Mouse (Mus musculus): Measurements from ENCODE around the gene Traf3. TPM values are rescaled to one million over a fixed set of nuclear protein-coding genes. Genes with fewer than 3 reads are reported as not detected.

The Traf3 gene
- polyA plus RNA-seq, 1 experiment: 43.8 TPM

GRCm38 (mm10) chr12:111155756-111156155 lies 10.4 kb upstream of the Traf3 start:
- no peak for TF ChIP-seq POLR2A (IDR thresholded peaks at IDR 0.05; ENCODE audit: borderline replicate concordance, extremely low read depth, insufficient read depth, insufficient read length, poor library complexity, severe bottlenecking)
- TF ChIP-seq CTCF (IDR thresholded peaks at IDR 0.05; ENCODE audit: borderline replicate concordance, extremely low read depth, insufficient read depth, insufficient read length): no peak
- DNase-seq (ENCODE audit: low read depth): no peak

DNA sequence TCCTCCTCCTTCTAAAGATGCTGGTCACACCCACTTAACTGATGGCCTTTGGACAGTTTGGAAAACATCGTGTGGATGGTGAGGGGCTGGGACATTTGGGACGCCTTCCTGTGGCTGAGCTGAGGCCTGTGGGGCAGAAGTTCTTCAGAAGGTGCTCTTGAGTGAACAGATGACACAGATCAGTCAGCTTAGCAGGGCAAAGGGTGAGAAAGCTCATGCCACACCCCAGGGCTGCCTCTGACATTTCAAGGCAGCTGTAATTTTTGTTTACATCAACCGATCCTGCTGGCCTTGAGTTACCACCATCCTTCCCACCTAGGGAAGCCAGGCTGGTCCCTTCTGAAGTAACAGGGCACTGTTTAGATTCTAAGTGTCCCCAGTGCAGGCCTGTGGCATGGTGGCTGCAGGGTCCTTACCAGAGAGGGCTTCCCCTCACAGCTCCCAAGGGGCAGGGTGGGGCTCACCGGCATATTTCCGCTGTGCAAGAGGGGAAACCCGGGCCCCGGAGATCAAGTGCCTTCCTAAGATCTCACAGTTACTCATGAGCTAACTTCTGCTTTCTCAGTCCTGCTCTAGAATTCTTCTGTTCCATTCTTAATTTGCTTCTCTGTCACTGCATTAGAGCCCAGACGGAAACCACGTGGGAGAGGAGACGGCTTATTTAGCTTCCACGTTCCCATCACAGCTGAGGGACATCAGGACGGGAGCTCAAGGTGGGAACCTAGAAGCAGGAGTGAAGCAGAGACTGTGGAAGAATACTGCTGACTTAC lies 6.3 kb upstream of the Traf3 start:
- no peak for TF ChIP-seq CTCF (IDR thresholded peaks at IDR 0.05; ENCODE audit: borderline replicate concordance, extremely low read depth, insufficient read depth, insufficient read length)
- TF ChIP-seq POLR2A (IDR thresholded peaks at IDR 0.05; ENCODE audit: borderline replicate concordance, extremely low read depth, insufficient read depth, insufficient read length, poor library complexity, severe bottlenecking): no peak
- no peak for DNase-seq (ENCODE audit: low read depth)

DNA sequence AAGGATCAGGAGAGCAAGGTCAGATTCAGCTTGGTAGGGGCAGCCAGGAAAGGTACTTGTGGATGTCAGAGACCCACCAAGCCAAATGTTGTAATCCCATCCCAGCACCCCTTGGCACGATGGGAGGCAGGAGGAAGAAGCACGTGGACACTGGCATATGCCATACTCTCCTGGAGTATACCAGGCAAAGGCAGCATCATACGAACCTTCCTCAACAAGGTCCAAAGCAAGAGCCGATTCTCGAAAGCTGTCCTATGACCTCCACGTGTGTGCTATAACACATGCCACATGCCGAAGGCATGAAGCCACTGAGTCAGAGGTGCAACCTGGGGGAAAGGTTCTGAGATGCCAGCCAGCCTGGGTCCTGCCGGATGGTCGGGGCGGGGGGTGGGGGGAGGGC lies 5.3 kb upstream of the Traf3 start:
- DNase-seq (ENCODE audit: low read depth): no peak
- TF ChIP-seq POLR2A (IDR thresholded peaks at IDR 0.05; ENCODE audit: borderline replicate concordance, extremely low read depth, insufficient read depth, insufficient read length, poor library complexity, severe bottlenecking) (no peak), CTCF (IDR thresholded peaks at IDR 0.05; ENCODE audit: borderline replicate concordance, extremely low read depth, insufficient read depth, insufficient read length) (no peak)

GRCm38 (mm10) chr12:111161943-111162311 lies 4.2 kb upstream of the Traf3 start:
- DNase-seq (ENCODE audit: low read depth): no peak

DNA sequence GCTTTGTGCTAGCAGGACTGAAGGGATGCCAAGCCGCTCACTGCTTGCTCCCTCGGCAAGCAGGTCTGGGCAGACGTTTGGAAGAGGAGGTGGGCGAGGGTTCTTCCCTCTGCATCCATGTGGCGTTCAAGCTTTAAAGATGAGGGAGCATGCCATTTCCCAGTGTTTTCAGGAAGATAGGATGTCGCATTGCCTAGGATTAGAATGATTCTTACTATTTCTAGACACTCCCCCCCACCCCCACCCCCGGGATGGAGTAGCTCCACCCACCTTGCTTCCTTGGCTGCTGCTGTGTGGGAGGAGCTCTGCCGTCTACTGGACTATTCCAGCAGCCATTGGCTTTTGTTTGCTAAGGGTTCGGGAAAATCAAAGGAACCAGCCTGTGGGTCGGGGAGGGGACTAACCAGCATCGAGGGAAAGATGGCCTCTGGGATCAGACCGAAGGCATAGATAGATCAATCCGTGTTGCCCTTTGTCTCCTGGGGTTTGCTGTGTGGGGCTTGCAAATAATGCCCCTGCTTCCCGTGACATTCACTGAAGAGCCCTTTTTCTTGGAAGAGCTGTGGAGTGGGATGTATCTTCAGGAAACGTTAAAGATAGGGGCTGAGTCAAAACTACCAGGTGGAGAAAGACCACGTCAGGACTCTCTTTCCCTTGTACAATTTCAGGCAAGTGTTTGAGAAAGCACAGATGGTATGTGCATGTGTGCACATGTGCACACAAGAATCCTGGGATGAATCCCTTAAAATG lies 3.7 kb upstream of the Traf3 start:
- TF ChIP-seq POLR2A (IDR thresholded peaks at IDR 0.05; ENCODE audit: borderline replicate concordance, extremely low read depth, insufficient read depth, insufficient read length, poor library complexity, severe bottlenecking) (no peak), CTCF (IDR thresholded peaks at IDR 0.05; ENCODE audit: borderline replicate concordance, extremely low read depth, insufficient read depth, insufficient read length) (no peak)
- peak; percentile 95 for DNase-seq (ENCODE audit: low read depth)

More at GRCm38 (mm10) chr12:111161943-111162311, 4.2 kb upstream of the Traf3 start:
- TF ChIP-seq CTCF (IDR thresholded peaks at IDR 0.05; ENCODE audit: borderline replicate concordance, extremely low read depth, insufficient read depth, insufficient read length): no peak
- TF ChIP-seq POLR2A (IDR thresholded peaks at IDR 0.05; ENCODE audit: borderline replicate concordance, extremely low read depth, insufficient read depth, insufficient read length, poor library complexity, severe bottlenecking): no peak

- no peak for TF ChIP-seq CTCF (IDR thresholded peaks at IDR 0.05; ENCODE audit: borderline replicate concordance, extremely low read depth, insufficient read depth, insufficient read length)
- TF ChIP-seq POLR2A (IDR thresholded peaks at IDR 0.05; ENCODE audit: borderline replicate concordance, extremely low read depth, insufficient read depth, insufficient read length, poor library complexity, severe bottlenecking): no peak
- peak; percentile 98 for DNase-seq (ENCODE audit: low read depth)
Measured at GRCm38 (mm10) chr12:111164310-111164751, 1.8 kb upstream of the Traf3 start.

- peak; percentile 53 for DNase-seq (ENCODE audit: low read depth)
Measured at GRCm38 (mm10) chr12:111165146-111165812, 891 bp upstream of the Traf3 start.

GRCm38 (mm10) chr12:111166681-111167289 lies 615 bp downstream of the Traf3 start:
- peak; percentile 41 for DNase-seq (ENCODE audit: low read depth)
- TF ChIP-seq CTCF (IDR thresholded peaks at IDR 0.05; ENCODE audit: borderline replicate concordance, extremely low read depth, insufficient read depth, insufficient read length): no peak

More at GRCm38 (mm10) chr12:111165146-111165812, 891 bp upstream of the Traf3 start:
- TF ChIP-seq CTCF (IDR thresholded peaks at IDR 0.05; ENCODE audit: borderline replicate concordance, extremely low read depth, insufficient read depth, insufficient read length): peak; percentile 30; the same call in 1 of the 2 replicates
- TF ChIP-seq POLR2A (IDR thresholded peaks at IDR 0.05; ENCODE audit: borderline replicate concordance, extremely low read depth, insufficient read depth, insufficient read length, poor library complexity, severe bottlenecking): no peak

DNA sequence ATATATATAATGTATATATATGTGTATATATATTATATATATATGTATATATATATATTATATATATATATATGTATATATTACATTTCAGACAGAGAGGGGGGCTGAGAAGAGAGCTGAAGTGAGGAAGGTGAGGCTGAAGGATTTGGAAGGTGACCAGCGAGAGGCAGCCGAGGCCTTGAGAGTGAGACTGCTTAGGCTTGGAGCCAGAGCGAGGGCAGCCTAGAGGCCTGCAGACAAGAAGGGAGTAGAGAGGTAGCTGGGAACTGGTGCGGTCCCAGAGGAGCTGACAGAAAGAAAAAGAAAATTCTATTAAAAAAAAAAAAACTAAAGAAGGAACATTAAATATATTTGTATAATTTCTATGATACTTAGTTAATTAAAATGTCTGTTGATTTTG lies 2.7 kb downstream of the Traf3 start:
- DNase-seq (ENCODE audit: low read depth): peak; percentile 47

DNA sequence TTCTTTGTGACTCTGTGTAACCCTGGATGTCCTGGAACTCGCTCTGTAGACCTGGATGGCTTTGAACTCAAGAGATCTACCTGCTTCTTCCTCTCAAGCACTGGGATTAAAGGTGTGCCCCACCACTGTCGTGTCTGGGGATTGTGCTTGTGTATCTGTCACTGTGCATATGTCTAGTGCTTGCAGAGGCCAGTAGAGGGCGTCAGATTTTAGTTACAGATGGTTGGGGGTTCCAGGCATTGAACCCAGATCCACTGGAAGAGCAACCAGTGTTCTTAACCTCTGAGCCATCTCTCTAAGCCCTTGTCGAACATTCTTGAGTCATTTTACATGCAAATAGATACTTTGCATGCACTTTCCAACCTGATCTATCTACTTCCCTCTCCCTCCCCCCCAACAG lies 12.6 kb downstream of the Traf3 start:
- no peak for DNase-seq (ENCODE audit: low read depth)
- no peak for TF ChIP-seq POLR2A (IDR thresholded peaks at IDR 0.05; ENCODE audit: borderline replicate concordance, extremely low read depth, insufficient read depth, insufficient read length, poor library complexity, severe bottlenecking)
- no peak for TF ChIP-seq CTCF (IDR thresholded peaks at IDR 0.05; ENCODE audit: borderline replicate concordance, extremely low read depth, insufficient read depth, insufficient read length)

More for the DNA sequence above, 2.7 kb downstream of the Traf3 start:
- no peak for TF ChIP-seq POLR2A (IDR thresholded peaks at IDR 0.05; ENCODE audit: borderline replicate concordance, extremely low read depth, insufficient read depth, insufficient read length, poor library complexity, severe bottlenecking)
- no peak for TF ChIP-seq CTCF (IDR thresholded peaks at IDR 0.05; ENCODE audit: borderline replicate concordance, extremely low read depth, insufficient read depth, insufficient read length)

DNA sequence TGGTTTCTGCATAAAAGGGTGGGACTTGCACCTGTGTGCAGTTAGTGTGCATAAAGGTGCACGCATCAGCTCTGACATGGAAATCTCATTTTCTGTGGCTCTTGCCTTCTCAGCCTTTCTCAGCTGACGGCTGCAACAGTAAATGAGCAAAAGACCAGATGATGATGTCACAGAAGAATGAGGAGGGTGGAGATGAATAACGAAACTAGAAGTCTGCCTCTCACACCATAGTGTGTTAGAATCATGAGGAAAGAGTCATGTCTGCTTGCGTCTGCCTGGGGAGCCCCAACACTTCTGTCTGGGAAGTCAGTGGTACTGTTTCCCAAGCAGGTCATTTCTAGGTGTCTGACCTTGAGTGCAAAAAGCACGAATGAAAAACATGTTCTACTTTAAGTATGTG lies 15.7 kb downstream of the Traf3 start:
- TF ChIP-seq CTCF (IDR thresholded peaks at IDR 0.05; ENCODE audit: borderline replicate concordance, extremely low read depth, insufficient read depth, insufficient read length): no peak
- no peak for TF ChIP-seq POLR2A (IDR thresholded peaks at IDR 0.05; ENCODE audit: borderline replicate concordance, extremely low read depth, insufficient read depth, insufficient read length, poor library complexity, severe bottlenecking)
- no peak for DNase-seq (ENCODE audit: low read depth)
